Mouse (Mus musculus) lung, adult 2 months (tissue): ENCODE results near the gene Yipf3. TPM values are rescaled to one million over a fixed set of nuclear protein-coding genes. Genes with fewer than 3 reads are reported as not detected.
A peak's percentile ranks its signal among the peaks of the same experiment; 100 is the strongest.

Experiments
- DNase-seq: peaks from one replicate; pipeline ENCODE4 v3.0.0; 2022
- H3K4me1 ChIP-seq: fragments of 200-500 bp; 2 replicates; pipeline ENCODE4 v1.6.1; 2011; ENCODE audit warnings: low read length; ENCODE audit not compliant: control insufficient read depth, insufficient read depth
- H3K4me3 ChIP-seq: fragments of 200-500 bp; replicated peaks from 2 replicates; pipeline ENCODE3; 2011; ENCODE audit warnings: low read depth, mild to moderate bottlenecking, control low read depth, low read length; ENCODE audit errors: extremely low read depth
- CTCF ChIP-seq: fragments of 200-500 bp; IDR thresholded peaks from 2 replicates; pipeline ENCODE4 v1.5.1; 2011; ENCODE audit warnings: mild to moderate bottlenecking, low read length, control low read depth; ENCODE audit not compliant: insufficient read depth
- POLR2A ChIP-seq: fragments of 200-500 bp; IDR thresholded peaks from 2 replicates; pipeline ENCODE4 v1.6.1; 2011; ENCODE audit warnings: low read depth, mild to moderate bottlenecking, control low read depth, low read length, borderline replicate concordance; ENCODE audit errors: extremely low read depth
- WGBS: fragments of 180-500 bp; shearing (Covaris S2); methylation state at CpG from one replicate; pipeline ENCODE4 v1.1.7; 2018; 5-methylcytosine and 5-hydroxymethylcytosine counted together
- polyA plus RNA-seq: library from polyadenylated mRNA; depleted of rRNA; stranded (reverse); fragments of >200 nt; gene quantifications from 2 replicates; pipeline ENCODE4 v1.2.3, GENCODE M21; 2012

The Yipf3 gene
- polyA plus RNA-seq, 1 experiment, result 208 TPM

DNA sequence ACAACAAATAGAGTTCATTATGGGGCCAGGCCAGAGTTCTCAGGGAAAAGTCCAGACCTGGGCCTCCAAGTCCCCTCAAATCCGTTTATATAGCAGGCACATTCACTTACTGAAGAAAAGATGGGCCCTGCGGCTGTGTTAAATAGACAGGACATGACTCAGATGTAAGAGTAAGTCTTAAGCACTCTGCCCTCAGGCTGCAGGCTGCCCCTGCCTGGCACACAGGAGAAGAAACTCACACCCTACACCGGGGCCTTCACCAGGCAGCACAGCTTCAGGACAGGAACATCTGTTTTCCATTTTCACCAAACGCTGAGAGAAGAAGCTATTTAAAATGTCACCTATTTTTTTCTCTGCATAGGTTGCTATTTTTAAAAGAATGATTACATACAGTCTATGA, 29.7 kb downstream of the Yipf3 start:
- no peak for TF ChIP-seq CTCF
- TF ChIP-seq POLR2A, result no peak
- Histone ChIP-seq H3K4me1 (no peaks in the 10 kb centered on the region; the same call in 1 of the 2 replicates), H3K4me3 (no peak overlapping the region)
- WGBS, result 65% methylated on average over 4 of the region's 4 CpGs
- DNase-seq, result no peak

DNA sequence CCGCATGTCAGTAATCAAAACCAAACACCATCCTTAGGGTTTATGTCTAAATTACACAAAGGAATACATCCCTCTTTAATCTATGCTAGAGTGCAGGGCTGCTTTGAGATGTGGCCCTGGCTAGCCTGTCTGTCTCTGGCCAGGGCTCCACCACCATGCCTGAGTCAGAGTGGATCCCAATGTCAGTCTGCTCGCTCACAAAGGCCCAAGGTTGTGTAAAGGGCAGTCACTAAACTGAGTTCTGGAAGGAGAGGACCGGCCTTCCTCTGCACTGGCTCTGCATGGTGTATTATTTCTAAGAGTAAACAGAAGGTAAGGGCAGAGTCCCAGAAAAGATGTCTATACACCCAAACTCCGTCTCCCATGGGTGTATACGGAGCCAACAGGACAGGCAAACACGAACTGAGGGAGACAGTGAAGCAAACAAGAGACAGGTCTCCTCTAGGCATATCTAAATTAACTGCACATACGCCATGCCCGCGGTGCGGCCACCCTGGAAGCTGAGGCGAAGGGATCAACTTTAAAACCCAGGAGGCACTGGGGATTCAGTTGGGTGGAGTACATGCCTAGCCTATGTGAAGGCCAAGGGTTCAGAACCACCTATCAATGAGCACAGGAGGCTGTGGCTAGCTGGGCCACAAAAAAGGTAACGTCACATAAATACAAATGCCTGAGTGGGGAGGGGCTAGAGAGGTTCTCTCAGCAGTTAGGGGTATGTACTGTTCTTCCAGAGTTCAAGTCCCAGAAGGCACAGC, 30.3 kb downstream of the Yipf3 start:
- no peak for DNase-seq
- WGBS, result 86% methylated on average over 12 of the region's 12 CpGs
- no peak for TF ChIP-seq CTCF
- TF ChIP-seq POLR2A, result no peak
- Histone ChIP-seq H3K4me1 (no peaks in the 10 kb centered on the region; the same call in 1 of the 2 replicates), H3K4me3 (no peak overlapping the region)

DNA sequence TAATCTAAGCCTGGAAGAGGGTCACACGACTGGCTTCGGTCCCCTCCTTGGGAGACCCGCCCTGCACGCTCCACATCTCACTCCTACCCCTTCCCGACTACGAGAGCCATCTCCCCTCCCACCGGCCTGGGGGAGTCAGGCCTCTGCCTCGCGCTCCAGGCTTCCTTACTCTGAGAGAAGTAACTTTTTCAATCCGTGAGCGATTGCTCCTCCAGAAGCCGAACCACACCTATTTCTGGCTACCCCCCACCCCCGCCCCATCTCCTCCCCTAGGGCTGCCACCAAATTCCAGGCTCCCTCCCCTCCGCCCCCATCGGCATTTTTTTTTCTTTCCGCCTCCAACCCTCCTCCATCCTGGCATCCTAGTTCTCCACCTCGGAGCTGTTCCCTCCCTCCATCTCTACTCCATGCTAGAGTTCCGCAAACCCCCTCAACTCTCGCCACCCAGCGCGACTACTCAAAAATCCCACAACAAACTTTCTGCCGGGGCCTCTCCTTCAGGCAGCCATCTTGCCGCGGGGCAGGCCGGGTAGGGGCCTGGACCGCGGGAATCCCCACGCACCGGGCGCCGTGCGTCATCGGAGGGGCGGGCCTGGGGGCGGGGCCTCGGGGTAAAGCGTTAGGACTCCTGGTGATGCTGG, 34.7 kb downstream of the Yipf3 start, which contains the start of gene Tjap1:
TSS of gene Tjap1 (minus strand) at position 544 of the 641 bp plus-strand sequence.
- peak within 1 kb of the TSS; percentile 96 for H3K4me3 ChIP-seq
- peak; percentile 77 for DNase-seq
- H3K4me1 ChIP-seq, result no peaks in the 10 kb centered on the region; the same call in 1 of the 2 replicates
- under 1% methylated on average over 37 of the region's 37 CpGs for WGBS
- TF ChIP-seq POLR2A, result peak; percentile 72
- TF ChIP-seq CTCF, result no peak

DNA sequence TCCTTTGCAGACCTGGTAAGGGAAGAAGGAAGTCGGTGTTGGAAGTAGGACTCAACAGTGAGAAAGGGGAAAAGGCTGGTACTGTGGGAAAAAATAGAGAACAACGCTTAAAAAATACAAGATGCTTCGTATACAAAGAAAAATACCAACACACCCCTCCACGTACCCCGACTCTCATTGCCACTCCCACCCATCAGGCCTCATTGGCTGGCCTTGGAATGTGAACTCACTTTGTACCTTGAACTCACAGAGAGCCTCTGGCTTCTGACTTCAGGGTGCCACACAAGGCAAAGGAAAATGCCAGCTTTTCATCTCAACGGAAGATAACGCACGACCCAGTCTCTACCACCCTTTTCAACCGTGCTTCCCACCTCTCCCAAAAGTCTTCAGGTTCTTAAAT, 35.3 kb downstream of the Yipf3 start:
- TF ChIP-seq POLR2A, result no peak
- TF ChIP-seq CTCF, result no peak
- 24% methylated on average over 9 of the region's 9 CpGs for WGBS
- Histone ChIP-seq H3K4me3 (no peak overlapping the region), H3K4me1 (no peaks in the 10 kb centered on the region; the same call in 1 of the 2 replicates)
- no peak for DNase-seq

DNA sequence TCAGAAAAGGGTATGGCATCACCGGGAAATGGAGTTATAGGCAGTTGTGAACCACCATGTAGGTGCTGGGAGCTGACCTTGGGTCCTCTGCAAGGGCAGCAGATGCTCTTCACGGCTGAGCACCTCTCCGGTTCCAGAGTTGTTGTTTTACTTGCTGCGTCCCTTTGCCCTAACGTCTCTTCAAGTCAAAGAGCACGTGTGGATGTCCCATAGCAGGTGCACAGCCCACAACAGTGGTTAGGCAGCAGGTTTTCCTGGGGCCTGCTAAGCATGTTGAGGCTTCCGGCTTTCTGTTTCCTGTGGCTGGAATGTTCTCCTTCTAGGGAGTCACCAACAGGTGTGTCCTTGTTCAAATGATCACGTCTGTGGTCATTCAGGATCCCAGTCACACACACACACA, 36.0 kb downstream of the Yipf3 start:
- no peak for DNase-seq
- Histone ChIP-seq H3K4me3 (no peak overlapping the region), H3K4me1 (no peaks in the 10 kb centered on the region; the same call in 1 of the 2 replicates)
- TF ChIP-seq CTCF (no peak), POLR2A (no peak)
- 84% methylated on average over 8 of the region's 8 CpGs for WGBS

DNA sequence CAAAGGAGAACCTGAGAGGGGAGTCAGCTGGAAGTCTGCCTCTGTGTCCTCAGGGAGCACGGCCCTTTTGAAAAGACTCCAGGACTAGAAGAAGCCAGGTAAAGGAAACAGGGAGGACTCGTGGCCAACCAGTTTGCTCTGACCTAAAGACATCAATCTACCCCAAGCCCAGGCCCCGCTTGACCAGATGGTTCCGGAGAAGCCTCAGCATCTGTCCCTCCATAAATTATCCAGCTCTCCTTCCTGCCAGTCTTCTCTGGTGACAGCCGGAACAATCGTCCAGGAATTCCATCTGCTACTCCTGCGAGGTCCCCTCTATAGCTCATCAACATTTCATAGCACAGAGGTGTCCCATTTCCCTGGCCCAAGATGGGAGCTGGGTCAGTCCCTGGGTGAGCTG, 36.8 kb downstream of the Yipf3 start:
- TF ChIP-seq POLR2A, result no peak
- TF ChIP-seq CTCF, result no peak
- Histone ChIP-seq H3K4me1 (no peaks in the 10 kb centered on the region; the same call in 1 of the 2 replicates), H3K4me3 (no peak overlapping the region)
- WGBS, result 44% methylated on average over 7 of the region's 7 CpGs
- no peak for DNase-seq

DNA sequence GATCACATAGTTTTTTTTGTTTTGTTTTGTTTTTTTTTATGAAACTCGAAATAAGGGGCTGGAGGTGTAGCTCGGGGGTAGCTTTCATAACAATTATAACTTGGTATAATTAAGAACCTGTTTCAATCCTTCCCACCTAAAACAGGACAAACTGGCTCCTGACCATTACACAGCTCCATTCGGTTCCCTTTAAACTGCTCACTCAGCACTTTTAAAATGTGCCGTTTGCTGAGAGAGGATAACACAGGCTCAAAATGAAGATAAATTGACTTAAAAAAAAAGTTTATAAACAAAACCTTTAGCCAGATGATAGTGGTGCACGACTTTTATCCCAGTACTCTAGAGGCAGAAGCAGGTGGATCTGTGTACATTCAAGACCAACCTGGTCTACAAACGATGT, 37.5 kb downstream of the Yipf3 start:
- no peak for DNase-seq
- 49% methylated on average over 6 of the region's 6 CpGs for WGBS
- TF ChIP-seq POLR2A (no peak), CTCF (no peak)
- H3K4me1 ChIP-seq, result no peaks in the 10 kb centered on the region; the same call in 1 of the 2 replicates
- H3K4me3 ChIP-seq, result no peak overlapping the region

DNA sequence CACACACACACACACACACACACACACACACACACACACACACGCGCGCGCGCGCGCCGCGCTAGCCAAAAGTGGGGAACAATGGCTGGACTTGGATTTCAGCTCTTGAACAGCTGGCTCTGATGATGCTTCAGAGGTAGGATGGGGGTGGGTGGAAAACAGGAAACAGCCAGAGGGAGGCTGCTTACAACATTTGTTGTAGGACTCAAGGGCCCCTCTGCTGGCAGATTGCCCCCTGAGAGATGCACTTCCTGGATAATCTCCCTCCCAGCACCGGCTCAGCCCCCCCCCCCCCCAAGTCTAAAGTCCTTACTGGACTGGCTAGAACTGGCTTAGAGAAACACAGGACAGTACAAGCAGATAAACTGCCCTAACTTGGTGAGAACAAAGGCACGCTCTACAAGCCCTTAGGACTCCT, 39.8 kb downstream of the Yipf3 start:
- WGBS, result 24% methylated on average over 11 of the region's 11 CpGs
- TF ChIP-seq POLR2A, result no peak
- TF ChIP-seq CTCF, result no peak
- no peak overlapping the region for H3K4me3 ChIP-seq
- DNase-seq, result no peak
- H3K4me1 ChIP-seq, result no peaks in the 10 kb centered on the region

DNA sequence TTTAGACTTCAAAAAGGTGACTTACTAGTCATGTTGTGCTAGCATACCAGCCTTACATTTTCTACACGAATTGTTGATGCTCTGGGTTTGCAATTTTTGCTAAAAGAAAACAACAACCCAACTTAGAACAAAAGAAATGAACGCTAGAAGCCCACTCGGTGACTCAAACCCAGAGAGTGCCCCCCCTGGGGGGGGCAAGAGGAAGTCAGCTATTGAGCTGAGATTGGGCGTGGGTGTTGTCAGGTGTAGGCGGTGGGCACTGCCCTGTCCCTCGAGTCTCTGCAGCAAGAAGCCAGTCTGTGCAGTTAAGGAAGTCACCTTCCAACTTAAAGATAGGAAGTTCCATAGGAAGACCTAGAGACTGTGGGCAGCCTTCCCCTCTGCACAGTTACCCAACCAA, 48.7 kb downstream of the Yipf3 start:
- WGBS, result 29% methylated on average over 6 of the region's 6 CpGs
- no peak overlapping the region for H3K4me3 ChIP-seq
- TF ChIP-seq CTCF, result no peak
- no peak for TF ChIP-seq POLR2A
- H3K4me1 ChIP-seq, result peaks cover 5% of the 10 kb centered on the region; the same call in 1 of the 2 replicates
- no peak for DNase-seq

DNA sequence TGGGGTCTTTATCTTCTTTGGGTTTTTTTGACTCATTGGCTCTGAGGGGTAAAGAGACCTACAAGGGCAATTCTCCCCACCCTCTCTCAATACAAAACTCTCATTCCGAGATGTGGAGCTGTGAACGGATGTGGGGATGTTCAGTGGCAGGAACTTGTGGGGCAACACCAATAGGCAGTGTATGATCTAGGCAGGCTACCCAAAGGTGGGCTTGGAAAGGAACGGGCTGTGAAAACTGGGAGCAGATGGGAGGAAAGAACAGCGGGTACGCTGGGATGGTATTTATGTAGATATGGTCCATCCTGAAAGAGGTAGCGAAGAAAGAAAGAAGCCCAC, 49.1 kb downstream of the Yipf3 start:
- 12% methylated on average over 6 of the region's 6 CpGs for WGBS
- H3K4me1 ChIP-seq, result peaks cover 5% of the 10 kb centered on the region; the same call in 1 of the 2 replicates
- no peak for DNase-seq
- H3K4me3 ChIP-seq, result no peak overlapping the region
- TF ChIP-seq CTCF, result no peak
